Mouse (Mus musculus): ENCODE results near the gene Tlr9. TPM values are rescaled to one million over a fixed set of nuclear protein-coding genes. Genes with fewer than 3 reads are reported as not detected.
A peak's percentile ranks its signal among the peaks of the same experiment; 100 is the strongest.

Gene Tlr9
- total RNA-seq, 2 experiments from 2014 or later, result 0.46 to 2.2 TPM

GRCm38 (mm10) chr9:106202819-106203636 lies 19.4 kb upstream of the Tlr9 start, which contains the start of gene Twf2:
Gene Twf2 (plus strand): TSS chr9:106203108.
- ATAC-seq (replicated peaks; ENCODE audit: poor library complexity), result peak; percentile 65

- ATAC-seq (replicated peaks; ENCODE audit: poor library complexity), result peak; percentile 38
Measured at GRCm38 (mm10) chr9:106203990-106204851, 18.2 kb upstream of the Tlr9 start.

GRCm38 (mm10) chr9:106205713-106206290 lies 16.6 kb upstream of the Tlr9 start:
- no peak for ATAC-seq (replicated peaks; ENCODE audit: poor library complexity)

GRCm38 (mm10) chr9:106206515-106206914 lies 15.9 kb upstream of the Tlr9 start:
- ATAC-seq (replicated peaks; ENCODE audit: poor library complexity), result no peak

GRCm38 (mm10) chr9:106208181-106208580 lies 14.2 kb upstream of the Tlr9 start:
- ATAC-seq (replicated peaks; ENCODE audit: poor library complexity), result no peak

GRCm38 (mm10) chr9:106209954-106210353 lies 12.4 kb upstream of the Tlr9 start:
- ATAC-seq (replicated peaks; ENCODE audit: poor library complexity), result no peak

- no peak for ATAC-seq (replicated peaks; ENCODE audit: poor library complexity)
Measured at GRCm38 (mm10) chr9:106210853-106211609, 11.4 kb upstream of the Tlr9 start.

GRCm38 (mm10) chr9:106211680-106212593 lies 10.5 kb upstream of the Tlr9 start:
- peak; percentile 98 for ATAC-seq (replicated peaks; ENCODE audit: poor library complexity)

GRCm38 (mm10) chr9:106212594-106212981 lies 9.8 kb upstream of the Tlr9 start:
- no peak for ATAC-seq (replicated peaks; ENCODE audit: poor library complexity)

GRCm38 (mm10) chr9:106215341-106216125 lies 6.9 kb upstream of the Tlr9 start:
- no peak for ATAC-seq (replicated peaks; ENCODE audit: poor library complexity)

- ATAC-seq (replicated peaks; ENCODE audit: poor library complexity), result no peak
Measured at GRCm38 (mm10) chr9:106216971-106217370, 5.4 kb upstream of the Tlr9 start.

GRCm38 (mm10) chr9:106220894-106221523 lies 1.4 kb upstream of the Tlr9 start:
- no peak for ATAC-seq (replicated peaks; ENCODE audit: poor library complexity)

GRCm38 (mm10) chr9:106222994-106223393 lies 596 bp downstream of the Tlr9 start:
- peak; percentile 30 for ATAC-seq (replicated peaks; ENCODE audit: poor library complexity)

GRCm38 (mm10) chr9:106225469-106226150 lies 3.2 kb downstream of the Tlr9 start:
- no peak for ATAC-seq (replicated peaks; ENCODE audit: poor library complexity)

GRCm38 (mm10) chr9:106226151-106226682 lies 3.8 kb downstream of the Tlr9 start:
- peak; percentile 29 for ATAC-seq (replicated peaks; ENCODE audit: poor library complexity)

- ATAC-seq (replicated peaks; ENCODE audit: poor library complexity), result peak; percentile 9; the same call in 1 of the 2 replicates
Measured at GRCm38 (mm10) chr9:106227790-106228429, 5.5 kb downstream of the Tlr9 start.

All from megakaryocyte progenitor cell, adult 5-6 weeks (primary cell).